Mouse (Mus musculus) embryo, embryonic 10.5 days (tissue): Measurements from ENCODE around the gene Hist1h2ab.
"Not testable (repeated sequence)": the region's sequence is repeated elsewhere in the genome, so short reads cannot be mapped to it uniquely, and the experiment has no call there.

ENCODE experiments used
- DNase-seq: peaks from one replicate; pipeline ENCODE4 v3.0.0-alpha.2; 2015; ENCODE audit warnings: low spot score

The Hist1h2ab gene

DNA sequence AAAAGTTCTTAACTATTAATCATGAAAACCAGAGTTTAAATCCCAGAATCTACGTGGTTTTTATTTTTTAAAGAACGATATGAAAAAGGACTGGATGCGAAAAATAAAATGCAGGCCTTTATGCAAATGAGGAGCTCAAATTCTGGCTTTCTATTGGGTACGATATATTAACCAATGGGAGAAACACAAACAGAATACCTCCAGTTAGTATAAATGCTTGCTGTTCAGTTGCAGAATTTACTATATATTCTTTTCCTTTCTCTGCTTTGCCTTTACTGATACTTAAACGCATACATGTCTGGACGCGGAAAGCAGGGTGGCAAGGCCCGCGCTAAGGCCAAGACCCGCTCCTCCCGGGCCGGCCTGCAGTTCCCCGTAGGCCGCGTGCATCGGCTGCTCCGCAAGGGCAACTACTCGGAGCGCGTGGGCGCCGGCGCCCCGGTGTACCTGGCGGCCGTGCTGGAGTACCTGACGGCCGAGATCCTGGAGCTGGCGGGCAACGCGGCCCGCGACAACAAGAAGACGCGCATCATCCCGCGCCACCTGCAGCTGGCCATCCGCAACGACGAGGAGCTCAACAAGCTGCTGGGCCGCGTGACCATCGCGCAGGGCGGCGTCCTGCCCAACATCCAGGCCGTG is at the start of gene Hist1h2ab:
Hist1h2ab (plus strand) TSS at position 288 of the 639 bp plus-strand sequence.
- peak; percentile 91 for DNase-seq

- DNase-seq, result no peak
These were observed 48.7 kb upstream of the Hist1h2ab start for GRCm38 (mm10) chr13:23702220-23702619.

DNA sequence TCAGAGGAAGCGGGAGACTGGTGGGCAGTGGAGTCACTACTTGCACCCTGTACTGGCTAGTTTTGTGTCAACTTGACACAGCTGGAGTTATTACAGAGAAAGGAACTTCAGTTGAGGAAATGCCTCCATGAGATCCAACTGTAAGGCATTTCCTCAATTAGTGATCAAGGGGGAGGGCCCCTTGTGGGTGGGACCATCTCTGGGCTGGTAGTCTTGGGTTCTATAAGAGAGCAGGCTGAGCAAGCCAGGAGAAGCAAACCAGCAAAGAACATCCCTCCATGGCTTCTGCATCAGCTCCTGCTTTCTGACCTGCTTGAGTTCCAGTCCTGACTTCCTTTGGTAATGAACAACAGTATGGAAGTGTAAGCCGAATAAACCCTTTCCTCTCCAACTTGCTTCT is 48.1 kb upstream of the Hist1h2ab start:
- DNase-seq, result not testable (repeated sequence)

DNA sequence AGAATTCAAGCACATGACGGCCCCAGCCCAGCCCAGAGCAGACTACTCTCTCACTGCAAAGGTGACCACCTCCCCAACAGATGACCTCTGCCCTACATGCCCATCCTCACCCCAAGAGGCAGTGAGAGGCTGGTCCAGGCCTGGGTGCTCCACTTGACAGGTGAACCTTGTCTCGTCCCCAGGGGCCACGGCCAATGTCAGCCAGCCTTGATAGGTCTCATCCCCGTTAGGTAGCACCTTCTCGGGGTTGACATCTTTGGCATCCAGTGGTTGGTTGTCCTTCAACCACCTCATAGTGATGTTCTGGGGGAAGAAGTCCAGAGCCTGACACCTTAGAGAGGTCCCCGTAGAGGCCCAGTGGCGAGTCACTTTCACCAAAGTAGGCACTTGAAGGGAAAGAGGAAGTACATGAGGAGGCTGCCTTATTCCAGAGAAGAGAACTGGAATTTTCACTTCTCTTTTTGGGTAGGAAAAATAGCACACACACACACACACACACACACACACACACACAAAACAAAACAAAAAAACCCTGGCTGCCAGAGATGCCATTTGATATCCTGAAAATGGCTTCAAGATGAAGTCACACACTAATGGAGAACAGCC is 45.1 kb upstream of the Hist1h2ab start:
- no peak for DNase-seq

GRCm38 (mm10) chr13:23706771-23707170 is 44.2 kb upstream of the Hist1h2ab start:
- no peak for DNase-seq

DNA sequence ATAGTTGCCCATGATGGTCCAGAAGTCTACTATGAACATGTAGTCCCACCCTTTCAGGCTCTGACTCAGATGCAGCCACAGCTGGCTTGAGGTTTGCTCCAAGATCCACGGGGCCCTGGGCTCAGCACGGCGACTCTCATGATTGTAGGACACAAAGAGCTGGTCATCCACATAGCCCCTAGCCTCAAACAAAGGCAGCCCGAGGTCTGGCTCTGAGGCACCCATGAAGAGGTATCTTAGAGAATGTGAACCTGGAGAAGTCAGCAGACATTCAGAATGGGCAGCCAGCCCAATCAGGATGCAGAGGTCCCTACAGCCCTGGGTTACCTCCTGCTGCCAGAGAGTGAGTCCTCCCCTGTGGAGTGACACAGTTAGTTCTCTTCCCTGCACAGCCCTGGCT is 42.9 kb upstream of the Hist1h2ab start:
- no peak for DNase-seq

- no peak for DNase-seq
These were observed 42.3 kb upstream of the Hist1h2ab start for GRCm38 (mm10) chr13:23708654-23709053.

GRCm38 (mm10) chr13:23709714-23710373 is 41.1 kb upstream of the Hist1h2ab start:
- DNase-seq, result no peak

GRCm38 (mm10) chr13:23710374-23711089 is 40.4 kb upstream of the Hist1h2ab start, which contains the start of gene Hfe:
Gene Hfe (minus strand): TSS chr13:23710854.
- peak; percentile 64 for DNase-seq

DNA sequence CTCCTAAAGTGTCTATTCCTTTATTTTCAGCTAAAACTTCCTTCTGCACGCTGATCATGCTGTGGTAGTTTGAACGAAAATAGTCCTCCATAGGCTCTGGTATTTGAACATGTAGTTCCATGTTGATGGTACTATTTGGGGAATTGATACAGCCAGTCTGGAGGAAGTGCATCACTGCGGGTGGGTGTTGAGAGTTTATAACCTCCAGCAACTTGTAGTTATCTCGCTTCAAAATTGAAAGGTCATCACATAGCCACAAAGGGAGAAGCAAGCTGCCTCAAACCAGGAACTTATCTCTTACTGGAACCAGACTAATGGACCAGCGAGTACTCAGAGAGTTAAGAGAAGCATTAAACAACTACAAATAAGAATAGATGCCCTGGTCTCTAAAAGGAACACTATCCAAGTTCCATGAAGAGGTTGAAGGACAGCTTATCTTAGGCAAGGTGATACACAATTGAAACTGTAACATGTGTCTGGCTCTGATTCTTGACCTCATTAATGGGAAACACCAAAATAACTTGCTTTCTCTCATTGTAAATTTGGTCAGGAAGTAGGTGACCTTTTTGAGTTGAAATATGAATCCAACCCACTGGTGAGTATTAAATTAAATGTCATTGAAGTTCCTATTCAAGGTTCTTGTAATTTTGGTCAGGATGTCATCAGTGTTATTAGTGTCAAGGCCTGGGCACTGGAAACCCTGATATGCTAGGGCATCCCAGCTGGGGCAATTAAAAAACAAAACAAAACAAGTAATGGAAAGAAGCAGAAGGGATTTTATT is 34.5 kb upstream of the Hist1h2ab start:
- no peak for DNase-seq

DNA sequence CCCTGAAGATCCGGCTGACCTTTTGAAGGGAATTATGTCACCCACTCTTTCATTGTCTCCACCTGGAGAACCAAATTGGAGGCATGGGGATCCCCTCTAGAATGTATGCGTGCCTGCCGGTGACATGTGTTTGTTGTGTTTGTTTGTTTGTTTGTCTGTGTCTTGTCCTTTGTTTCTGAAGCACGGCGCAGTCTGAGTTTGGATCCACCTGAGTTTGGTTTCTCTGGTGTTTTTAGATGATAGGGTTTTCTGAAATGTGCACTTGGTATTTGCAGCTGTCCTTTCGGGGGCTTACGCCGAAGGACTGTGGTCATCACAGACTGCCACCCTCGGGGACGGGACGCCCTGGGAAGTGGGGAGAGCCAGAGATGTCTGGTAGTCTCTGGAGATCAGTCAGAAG is 33.8 kb upstream of the Hist1h2ab start:
- DNase-seq, result no peak

- not testable (repeated sequence) for DNase-seq
These were observed 33.2 kb upstream of the Hist1h2ab start for GRCm38 (mm10) chr13:23717593-23718245.

GRCm38 (mm10) chr13:23724239-23724638 is 26.7 kb upstream of the Hist1h2ab start:
- no peak for DNase-seq

GRCm38 (mm10) chr13:23725213-23725612 is 25.7 kb upstream of the Hist1h2ab start:
- no peak for DNase-seq

DNA sequence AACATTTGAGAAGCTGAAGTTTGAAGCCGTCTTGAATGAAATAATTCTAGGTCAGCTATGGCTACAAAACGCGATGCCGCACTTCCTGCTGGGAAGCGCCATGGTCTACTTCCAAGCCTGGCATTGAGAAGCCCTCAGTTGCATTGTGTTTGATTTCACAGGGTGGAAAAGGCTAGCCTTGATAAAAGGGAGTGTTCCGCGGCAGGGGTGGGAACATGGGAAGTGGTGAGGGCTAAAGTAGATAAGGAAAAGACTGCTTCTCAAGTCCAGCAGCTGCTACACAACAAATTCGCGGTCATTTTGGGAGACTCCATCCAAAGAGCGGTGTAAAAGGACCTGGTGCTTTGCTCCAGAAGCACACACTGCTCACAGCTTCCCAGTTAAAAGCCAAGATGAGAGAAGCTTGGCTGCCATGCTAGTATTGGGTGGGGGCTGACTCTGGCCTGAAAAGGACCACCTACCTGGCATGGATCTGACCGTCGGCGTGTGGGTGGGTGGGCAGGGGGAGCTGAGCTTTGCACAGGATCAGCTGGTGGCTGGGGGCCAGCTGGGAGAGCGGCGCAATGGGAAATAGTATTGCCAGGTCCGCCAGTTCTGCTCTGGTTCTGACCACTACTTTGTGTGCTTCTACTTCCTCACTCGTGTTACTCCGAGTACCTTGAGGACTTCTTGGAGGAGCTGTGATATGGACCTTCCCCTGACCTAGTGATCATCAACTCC is 22.3 kb upstream of the Hist1h2ab start:
- no peak for DNase-seq

GRCm38 (mm10) chr13:23729192-23729525 is 21.8 kb upstream of the Hist1h2ab start:
- no peak for DNase-seq

- no peak for DNase-seq
These were observed 21.2 kb upstream of the Hist1h2ab start for GRCm38 (mm10) chr13:23729706-23730105.

DNA sequence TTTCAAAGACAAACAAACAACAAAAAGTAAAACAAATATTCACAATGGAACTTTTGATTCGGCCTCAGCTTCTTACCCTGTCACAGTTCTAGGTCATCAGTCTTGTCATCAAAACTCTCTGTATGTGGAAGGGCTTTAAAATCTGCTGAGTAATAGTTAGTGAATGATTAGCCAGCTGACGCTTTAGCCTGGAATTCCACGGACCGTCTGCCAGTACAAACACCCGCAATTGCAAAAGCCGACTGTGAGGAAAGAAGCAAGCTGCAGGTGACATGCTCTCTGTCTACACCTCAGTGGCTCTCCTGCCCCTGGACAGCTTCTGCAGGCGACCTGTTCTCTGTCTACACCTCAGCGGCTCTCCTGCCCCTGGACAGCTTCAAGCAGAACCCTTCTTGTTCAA is 20.4 kb upstream of the Hist1h2ab start:
- peak; percentile 23 for DNase-seq

DNA sequence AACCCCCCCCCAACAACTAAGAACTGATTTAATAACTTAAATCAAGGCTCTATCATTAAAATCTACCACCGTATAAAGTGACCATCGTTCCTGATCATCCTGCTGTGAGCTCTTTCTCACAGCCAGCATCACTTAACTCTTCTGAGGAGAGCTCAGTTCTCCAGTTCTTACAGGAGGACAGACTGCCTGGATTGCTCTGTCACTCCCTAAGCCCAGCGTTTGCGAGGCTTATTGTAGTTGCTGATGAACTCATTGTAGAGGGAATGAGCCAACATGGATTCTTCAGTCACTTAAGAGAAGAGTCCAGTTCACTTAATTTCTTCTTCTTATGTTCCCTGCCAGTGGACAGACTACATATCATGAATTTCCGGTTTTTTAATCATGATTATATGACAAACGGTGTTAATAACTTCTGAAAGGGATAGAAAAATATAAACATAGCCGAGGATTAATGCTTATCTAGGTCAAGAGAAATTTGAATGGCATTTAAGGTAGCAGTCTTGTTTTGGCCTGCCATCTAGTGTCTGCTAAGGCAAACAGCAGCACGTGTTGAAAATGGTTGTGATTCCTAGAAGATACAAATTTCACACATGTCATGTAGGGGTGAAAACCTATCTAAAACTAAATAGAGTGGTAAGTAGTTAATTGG is 18.6 kb upstream of the Hist1h2ab start:
- DNase-seq, result peak; percentile 70

- no peak for DNase-seq
These were observed 13.8 kb upstream of the Hist1h2ab start for GRCm38 (mm10) chr13:23737091-23737490.
